Comparison of ENCODE assay signal across 11 mouse cellular contexts in genomic region chrX:11826737-11827408, GRCm38 (mm10).
DNase-seq lines count a peak whose midpoint lies in the region; ATAC-seq and TF ChIP-seq lines count a peak whose summit lies in the region.
"Had no signal": no experiment of that assay in that cellular context is flagged by ENCODE, and none has a peak within 500 bp of the region (broad histone marks: within the 10 kb centered on the region; RNA-seq: fewer than 3 reads in every experiment).

No protein-coding gene starts in this region.

- H3K4me1 ChIP-seq in heart, embryonic 10.5 days: no peaks in the 10 kb centered on the region; the same call in none of the 2 replicates
- no peaks in the 10 kb centered on the region for H3K4me1 ChIP-seq in intestine, postnatal 0 days (replicated peaks; ENCODE audit: control insufficient read depth, insufficient read depth, low read length)
- no peaks in the 10 kb centered on the region for H3K4me1 ChIP-seq in stomach, embryonic 15.5 days

- peaks cover 47% of the 10 kb centered on the region for H3K27me3 ChIP-seq in heart, embryonic 10.5 days (ENCODE audit: insufficient read depth, poor library complexity, severe bottlenecking)
- no peaks in the 10 kb centered on the region for H3K27me3 ChIP-seq in intestine, postnatal 0 days (replicated peaks; ENCODE audit: control insufficient read depth, insufficient read depth, low read length)
- no peaks in the 10 kb centered on the region for H3K27me3 ChIP-seq in stomach, embryonic 15.5 days (replicated peaks)

- no peaks in the 10 kb centered on the region for H3K36me3 ChIP-seq in heart, embryonic 10.5 days
- H3K36me3 ChIP-seq in intestine, postnatal 0 days (ENCODE audit: control insufficient read depth, insufficient read depth): no peaks in the 10 kb centered on the region
- no peaks in the 10 kb centered on the region for H3K36me3 ChIP-seq in stomach, embryonic 15.5 days

- no peak for TF ChIP-seq CTCF in intestine, postnatal 0 days (IDR thresholded peaks at IDR 0.05; ENCODE audit: low read depth)

- intact Hi-C loops in heart, postnatal 14 days (cut with DNase I): no loop called here

- H3K9ac ChIP-seq in intestine, postnatal 0 days (ENCODE audit: low read depth, low read length): no peak overlapping the region
- H3K9ac ChIP-seq in stomach, embryonic 15.5 days: no peak overlapping the region

- no peaks in the 10 kb centered on the region for H3K9me3 ChIP-seq in heart, embryonic 10.5 days
- no peaks in the 10 kb centered on the region for H3K9me3 ChIP-seq in intestine, postnatal 0 days (ENCODE audit: control insufficient read depth)
- no peaks in the 10 kb centered on the region for H3K9me3 ChIP-seq in stomach, embryonic 15.5 days

- no peak for DNase-seq in heart, embryonic 10.5 days (ENCODE audit: low spot score)
- no peak for DNase-seq in heart, postnatal 14 days
- DNase-seq in retina, postnatal 1 day: peak; percentile 44
- DNase-seq in retina, embryonic 14.5 days (ENCODE audit: low spot score): no peak
- no peak for DNase-seq in B cell, adult 2 months
- no peak for DNase-seq in frontal cortex, postnatal 14 days (ENCODE audit: low spot score in 2 of 2)
- DNase-seq: cerebellum, adult 18-20 months; thymus, postnatal 14 days had no signal

- ATAC-seq in intestine, postnatal 0 days: no peak
- peak; percentile 47; the same call in 1 of the 2 replicates for ATAC-seq in stomach, embryonic 15.5 days (ENCODE audit: insufficient read depth, low FRiP score, low read depth)

- 0 out of 2 replicates have a peak overlapping the region, but pooled peaks have one; percentile 6 for H3K4me2 ChIP-seq in intestine, postnatal 0 days (replicated peaks; ENCODE audit: low read depth)
- 0 out of 2 replicates have a peak overlapping the region, but pooled peaks have one; percentile 5 for H3K4me2 ChIP-seq in stomach, embryonic 15.5 days

- peak overlapping the region; percentile 36; the same call in 1 of the 2 replicates for H3K4me3 ChIP-seq in heart, embryonic 10.5 days
- no peak overlapping the region for H3K4me3 ChIP-seq in intestine, postnatal 0 days (ENCODE audit: low read depth, low read length)
- no peak overlapping the region for H3K4me3 ChIP-seq in stomach, embryonic 15.5 days (replicated peaks)
- H3K4me3 ChIP-seq: myocyte had no signal

- H3K27ac ChIP-seq in heart, embryonic 10.5 days: no peak overlapping the region
- H3K27ac ChIP-seq in intestine, postnatal 0 days (ENCODE audit: low read depth, low read length): no peak overlapping the region
- no peak overlapping the region for H3K27ac ChIP-seq in stomach, embryonic 15.5 days

- 24% methylated on average over 20 of the region's 20 CpGs for WGBS in heart, embryonic 10.5 days
- WGBS in intestine, postnatal 0 days: 23% methylated on average over 20 of the region's 20 CpGs
- WGBS in stomach, embryonic 15.5 days: 19% methylated on average over 20 of the region's 20 CpGs
